Mouse (Mus musculus) ES-Bruce4 (cell line): ENCODE results near the gene Chsy1. TPM values are rescaled to one million over a fixed set of nuclear protein-coding genes. Genes with fewer than 3 reads are reported as not detected.
"Not testable (repeated sequence)": the region's sequence is repeated elsewhere in the genome, so short reads cannot be mapped to it uniquely, and the experiment has no call there.

Source experiments
- H3K27ac ChIP-seq: 2 replicates; pipeline ENCODE4 v1.5.1; 2012; ENCODE audit warnings: low read length, inconsistent platforms; ENCODE audit not compliant: insufficient read depth
- H3K27me3 ChIP-seq: 2 replicates; pipeline ENCODE4 v1.6.1; 2012; ENCODE audit warnings: mild to moderate bottlenecking, low read length, inconsistent platforms; ENCODE audit not compliant: control insufficient read depth, poor library complexity, insufficient read depth, severe bottlenecking
- H3K36me3 ChIP-seq: 2 replicates; pipeline ENCODE4 v1.6.1; 2012; ENCODE audit warnings: inconsistent platforms, mild to moderate bottlenecking, low read length, moderate library complexity; ENCODE audit not compliant: control insufficient read depth, poor library complexity, insufficient read depth, severe bottlenecking
- H3K4me1 ChIP-seq: one replicate; pipeline ENCODE4 v1.8.1; 2011; ENCODE audit warnings: low read length; ENCODE audit not compliant: control insufficient read depth, insufficient read depth
- H3K4me3 ChIP-seq: 2 replicates; pipeline ENCODE4 v1.5.1; 2011; ENCODE audit warnings: low read depth, mild to moderate bottlenecking, low read length
- H3K9ac ChIP-seq: 2 replicates; pipeline ENCODE4 v1.6.1; 2012; ENCODE audit warnings: low read depth, mild to moderate bottlenecking, inconsistent platforms; ENCODE audit not compliant: poor library complexity, severe bottlenecking
- H3K9me3 ChIP-seq: replicated peaks from 2 replicates; pipeline ENCODE4 v1.6.1; 2012; ENCODE audit warnings: mild to moderate bottlenecking, low read length, inconsistent platforms; ENCODE audit not compliant: control insufficient read depth, poor library complexity, insufficient read depth, severe bottlenecking
- CTCF ChIP-seq: IDR thresholded peaks from one replicate; pipeline ENCODE4 v1.8.1; 2011; ENCODE audit warnings: low read depth, low read length
- EP300 ChIP-seq: IDR thresholded peaks from 2 replicates; pipeline ENCODE4 v1.6.1; 2011; ENCODE audit warnings: low read depth, low read length; ENCODE audit not compliant: insufficient read depth
- POLR2A ChIP-seq: IDR thresholded peaks from one replicate; pipeline ENCODE4 v1.8.1; 2011; ENCODE audit warnings: low read length; ENCODE audit not compliant: insufficient read depth
- polyA plus RNA-seq: library from polyadenylated mRNA; stranded (reverse); fragments of >200 nt; gene quantifications from 2 replicates; pipeline ENCODE4 v1.2.4, GENCODE M21; 2011; ENCODE audit warnings: low read depth; ENCODE audit not compliant: missing spikeins, insufficient read depth, insufficient read length

Chsy1 gene
- polyA plus RNA-seq, 1 experiment, result 25.8 TPM

- no peak for TF ChIP-seq EP300
- no peak for TF ChIP-seq POLR2A
- TF ChIP-seq CTCF, result no peak
- H3K27ac ChIP-seq, result no peak overlapping the region
- H3K27me3 ChIP-seq, result no peaks in the 10 kb centered on the region
- no peaks in the 10 kb centered on the region for H3K9me3 ChIP-seq
- no peaks in the 10 kb centered on the region for H3K4me1 ChIP-seq
- no peak overlapping the region for H3K9ac ChIP-seq
- no peaks in the 10 kb centered on the region for H3K36me3 ChIP-seq
- no peak overlapping the region for H3K4me3 ChIP-seq
These were observed 74.1 kb downstream of the Chsy1 start for GRCm38 (mm10) chr7:66183404-66183803.

GRCm38 (mm10) chr7:66184026-66184425 lies 74.7 kb downstream of the Chsy1 start:
- H3K27me3 ChIP-seq, result no peaks in the 10 kb centered on the region
- H3K9me3 ChIP-seq, result no peaks in the 10 kb centered on the region
- H3K27ac ChIP-seq, result no peak overlapping the region
- no peak overlapping the region for H3K9ac ChIP-seq
- H3K36me3 ChIP-seq, result no peaks in the 10 kb centered on the region
- H3K4me3 ChIP-seq, result no peak overlapping the region
- H3K4me1 ChIP-seq, result no peaks in the 10 kb centered on the region
- TF ChIP-seq POLR2A (no peak), CTCF (no peak), EP300 (no peak)

GRCm38 (mm10) chr7:66185370-66185769 lies 76.1 kb downstream of the Chsy1 start:
- no peaks in the 10 kb centered on the region for H3K9me3 ChIP-seq
- H3K9ac ChIP-seq, result no peak overlapping the region
- H3K36me3 ChIP-seq, result no peaks in the 10 kb centered on the region
- TF ChIP-seq EP300 (no peak), POLR2A (no peak)
- H3K4me3 ChIP-seq, result no peak overlapping the region
- H3K4me1 ChIP-seq, result no peaks in the 10 kb centered on the region
- H3K27me3 ChIP-seq, result no peaks in the 10 kb centered on the region
- no peak overlapping the region for H3K27ac ChIP-seq

GRCm38 (mm10) chr7:66187581-66188231 lies 78.4 kb downstream of the Chsy1 start:
- Histone ChIP-seq H3K9ac (no peak overlapping the region), H3K9me3 (no peaks in the 10 kb centered on the region), H3K27me3 (no peaks in the 10 kb centered on the region), H3K27ac (no peak overlapping the region), H3K4me1 (no peaks in the 10 kb centered on the region), H3K36me3 (no peaks in the 10 kb centered on the region), H3K4me3 (no peak overlapping the region)
- TF ChIP-seq EP300 (no peak), CTCF (no peak), POLR2A (no peak)

- H3K36me3 ChIP-seq, H3K4me1 ChIP-seq, H3K27ac ChIP-seq, H3K9me3 ChIP-seq, H3K9ac ChIP-seq, H3K4me3 ChIP-seq, H3K27me3 ChIP-seq: not testable (repeated sequence)
- TF ChIP-seq CTCF, result peak; percentile 13
These were observed 81.1 kb downstream of the Chsy1 start for GRCm38 (mm10) chr7:66190385-66190784.

GRCm38 (mm10) chr7:66194511-66194910 lies 85.2 kb downstream of the Chsy1 start:
- Histone ChIP-seq H3K27ac (no peak overlapping the region), H3K4me3 (no peak overlapping the region), H3K27me3 (no peaks in the 10 kb centered on the region), H3K4me1 (no peaks in the 10 kb centered on the region), H3K9ac (no peak overlapping the region), H3K36me3 (no peaks in the 10 kb centered on the region), H3K9me3 (no peaks in the 10 kb centered on the region)
- TF ChIP-seq POLR2A (no peak), CTCF (no peak), EP300 (no peak)
